Mouse (Mus musculus) natural killer cell, adult 2 months (primary cell): ENCODE results near the gene P2rx3.

Experiments used
- DNase-seq, 2 experiments: peaks; one replicate each; pipeline ENCODE4 v3.0.0; 2022; ENCODE audit warnings: low spot score in 2 of 2

P2rx3 gene

DNA sequence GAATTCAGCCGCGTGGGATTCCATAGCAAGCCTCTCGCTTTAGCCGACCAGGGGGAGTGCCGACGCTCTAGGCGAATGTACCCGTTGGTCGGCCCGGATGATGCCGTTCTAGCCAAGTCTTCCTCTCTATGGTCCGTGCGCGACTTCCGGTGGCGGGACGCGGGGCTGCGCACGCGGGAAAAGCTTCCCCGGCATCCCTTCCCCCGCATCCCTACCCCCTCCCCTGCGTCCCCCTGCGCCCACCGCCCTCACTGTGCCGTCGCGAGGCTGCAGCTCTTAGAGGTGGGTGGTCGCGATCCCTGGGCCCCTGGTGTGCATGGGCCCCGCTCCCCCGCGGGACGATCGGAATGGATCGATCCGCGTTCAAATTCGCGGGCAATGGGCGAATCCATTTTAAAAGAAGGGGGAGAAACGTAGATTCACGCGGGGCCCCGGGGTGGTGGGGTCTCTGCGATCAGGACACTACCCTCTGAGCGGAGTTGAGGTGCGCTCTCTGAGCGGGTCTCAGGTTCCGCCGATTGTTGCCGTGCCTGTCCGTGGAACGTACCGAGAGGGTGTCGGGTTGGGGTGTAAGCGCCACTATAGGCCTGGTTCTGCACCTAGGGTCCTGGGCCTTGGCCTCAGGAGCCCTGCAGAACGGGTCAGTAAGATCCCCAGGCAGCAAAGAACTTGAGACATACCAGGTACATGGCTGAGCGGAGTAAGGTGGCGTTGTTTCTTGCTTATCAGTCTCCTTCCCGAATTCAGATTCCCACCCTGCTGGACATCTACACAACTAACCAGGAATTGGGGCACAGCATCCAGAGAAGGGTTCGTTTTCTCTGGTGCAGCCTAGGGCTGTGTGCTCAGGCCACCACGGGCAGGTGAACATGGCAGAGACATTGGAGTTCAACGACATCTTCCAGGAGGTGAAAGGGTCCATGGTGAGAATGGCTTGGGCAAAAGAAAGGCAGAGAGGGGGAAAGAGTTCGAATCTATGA lies at the start of gene P2rx3, which contains the start of gene Ssrp1:
P2rx3 (minus strand) TSS at position 416 of the 980 bp plus-strand sequence.
Ssrp1 (plus strand) TSS at position 188 of the 980 bp plus-strand sequence.
- peak; percentile 85 to 91 for DNase-seq

DNA sequence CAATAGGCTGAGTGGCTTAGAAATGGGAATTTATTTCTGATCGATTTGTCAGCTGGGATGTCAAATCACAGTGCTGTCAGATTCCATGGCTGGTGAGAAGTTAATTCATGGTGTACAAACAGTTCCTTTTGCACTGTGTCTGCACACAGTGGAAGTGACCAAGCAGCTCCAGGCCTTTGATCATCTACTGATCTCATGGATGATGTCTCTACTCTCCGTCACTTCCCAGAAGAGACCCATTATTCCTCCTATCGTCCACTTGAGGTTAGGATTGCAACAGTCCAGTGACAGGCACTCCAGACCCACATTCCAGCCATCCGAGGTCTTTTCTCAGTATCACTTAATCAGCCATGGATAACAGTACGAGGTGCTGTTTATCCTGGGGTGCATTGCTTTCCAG lies 36.5 kb upstream of the P2rx3 start:
- DNase-seq: no peak

DNA sequence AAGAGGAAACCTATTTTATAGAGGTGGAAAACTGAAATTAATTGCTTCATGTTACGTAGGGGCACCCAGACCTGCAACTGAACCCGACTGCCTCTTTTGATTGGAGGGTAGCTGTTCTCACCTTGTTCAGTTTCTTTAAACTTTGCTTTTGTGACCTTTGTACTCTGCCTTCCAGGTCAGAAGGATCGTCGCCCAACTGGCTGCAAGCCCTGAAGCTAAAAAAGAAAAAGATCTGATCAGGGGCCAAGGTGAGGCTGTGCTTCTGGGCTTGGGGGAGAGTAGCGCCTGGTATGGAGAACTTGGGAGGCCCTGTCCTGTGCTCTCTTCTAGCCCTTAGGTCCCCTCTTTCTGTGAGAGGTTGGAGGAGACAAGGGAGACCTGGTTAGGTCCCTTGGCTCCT lies 34.7 kb upstream of the P2rx3 start:
- no peak for DNase-seq

DNA sequence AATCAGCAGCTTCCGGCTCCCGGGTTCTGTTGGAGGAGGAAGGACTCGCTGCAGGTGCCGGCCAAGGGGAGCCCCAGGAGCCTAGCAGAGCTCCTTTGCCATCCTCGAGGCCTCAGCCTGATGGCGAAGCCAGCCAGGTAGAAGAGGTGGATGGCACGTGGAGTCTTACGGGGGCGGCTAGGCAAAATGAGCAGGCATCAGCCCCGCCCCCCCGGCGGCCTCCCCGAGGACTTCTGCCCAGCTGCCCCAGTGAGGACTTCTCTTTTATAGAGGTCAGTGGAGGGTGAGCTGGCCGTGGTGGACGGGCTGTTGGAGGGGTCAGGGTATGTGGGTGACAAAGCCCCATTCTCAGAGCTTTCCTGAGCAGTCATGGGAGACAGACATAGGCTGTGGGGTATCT lies 32.8 kb upstream of the P2rx3 start:
- no peak for DNase-seq

DNA sequence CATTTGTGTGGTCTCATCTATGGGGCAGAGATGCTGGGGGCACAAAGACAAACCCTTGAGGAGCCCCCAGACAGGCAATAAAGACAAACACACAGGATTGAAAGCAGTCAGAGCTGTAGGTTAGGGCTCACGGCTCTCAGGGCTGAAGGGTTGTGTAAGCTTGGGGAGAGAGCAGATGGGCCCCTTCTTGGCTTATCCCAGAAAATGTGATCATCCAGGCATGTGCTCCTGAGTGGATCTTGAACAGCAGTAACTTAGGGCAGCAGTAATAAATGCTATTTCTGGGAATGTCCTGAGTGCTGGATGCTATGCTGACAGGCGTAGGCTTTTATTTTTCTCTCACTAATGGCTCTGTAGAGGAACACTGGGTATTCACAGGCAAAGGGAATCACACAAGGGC lies 31.4 kb upstream of the P2rx3 start:
- DNase-seq: no peak

DNA sequence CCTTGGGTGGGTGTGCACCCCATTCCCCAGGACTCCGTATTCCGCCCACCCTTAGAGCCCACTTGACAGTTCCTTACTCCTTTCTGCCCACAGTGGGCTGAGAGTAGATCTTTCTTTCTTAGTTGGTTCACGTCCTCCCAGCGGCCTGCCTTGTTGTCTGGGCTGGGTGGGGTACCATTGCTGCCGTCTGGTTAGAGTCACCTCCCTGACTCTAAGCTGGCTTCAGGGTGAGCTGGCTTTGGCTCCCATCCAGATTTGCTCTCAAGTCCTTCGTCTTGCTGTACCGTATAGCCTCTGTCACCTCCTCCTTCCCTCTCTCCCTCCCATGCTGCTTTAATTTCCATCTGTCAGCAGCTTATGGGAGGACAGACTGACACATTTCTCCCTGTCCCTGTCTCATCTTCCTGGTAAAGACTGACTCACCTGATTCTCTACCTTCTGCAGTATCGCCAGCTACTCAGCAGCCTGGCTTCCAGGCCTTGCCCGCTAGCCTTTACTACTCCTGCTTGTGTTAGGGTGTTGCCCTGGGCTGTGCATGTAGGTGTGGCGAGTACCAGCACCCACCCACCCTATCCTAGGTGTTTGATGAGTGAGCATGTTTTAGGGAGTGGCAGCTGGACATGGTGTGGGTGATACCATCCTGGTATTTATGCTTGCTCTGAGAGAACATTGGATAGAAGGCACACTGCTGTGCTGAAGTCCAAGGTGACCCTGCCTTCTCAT lies 30.8 kb upstream of the P2rx3 start:
- no peak for DNase-seq

DNA sequence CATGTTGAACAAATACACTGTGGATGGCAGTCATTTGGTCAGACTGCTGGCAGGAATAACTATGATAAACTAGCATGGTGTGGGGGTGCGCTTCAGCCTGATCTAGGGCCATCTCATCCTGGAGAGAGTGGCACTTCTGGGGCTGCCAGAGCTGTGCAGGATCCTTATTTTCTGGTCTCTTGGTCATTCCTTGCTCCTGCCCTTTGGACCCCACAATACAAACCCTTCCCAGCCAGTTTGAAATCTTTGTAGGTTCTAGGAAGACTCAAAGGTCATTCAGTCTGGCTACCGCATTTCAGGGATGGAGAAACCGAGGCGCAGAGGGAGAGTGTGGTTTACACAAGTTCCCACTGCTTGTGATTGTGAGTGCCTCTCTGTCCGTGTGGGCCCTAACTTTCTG lies 29.7 kb upstream of the P2rx3 start:
- DNase-seq: no peak

DNA sequence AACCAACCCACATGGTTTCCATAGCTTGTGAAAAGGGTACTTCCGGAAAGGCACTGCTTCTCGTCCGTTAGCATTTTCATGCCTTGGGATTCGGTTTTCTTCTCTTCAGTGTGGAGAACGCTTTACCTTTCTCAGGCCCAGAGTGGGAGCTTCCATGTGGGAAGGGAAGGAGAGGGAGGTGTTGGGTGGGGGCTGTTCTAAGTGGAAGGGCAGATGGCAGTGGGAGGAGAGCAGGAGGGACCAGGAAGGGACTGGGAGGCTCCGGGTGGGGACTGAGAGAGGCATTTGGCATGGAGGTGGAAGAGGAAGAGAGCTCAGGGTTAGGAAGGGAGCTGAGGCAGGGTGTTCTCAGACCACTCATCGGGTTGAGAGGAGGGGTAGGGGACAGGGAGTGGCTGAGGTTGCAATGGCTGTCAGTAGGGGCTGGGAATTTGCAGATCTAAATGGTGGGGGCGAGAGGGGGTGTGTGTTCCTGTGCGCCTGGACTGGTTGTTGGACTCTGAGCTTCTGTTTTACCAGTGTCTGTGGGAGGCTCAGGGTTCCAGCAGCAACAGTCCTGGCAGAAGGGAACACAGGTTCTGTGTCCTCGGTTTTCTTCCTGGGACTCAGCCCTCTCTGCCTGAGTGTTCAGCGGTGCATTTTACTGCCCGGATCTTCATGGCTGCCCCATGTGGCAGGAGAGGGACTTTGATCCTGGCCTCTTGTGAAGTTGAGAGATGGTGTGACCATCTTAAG lies 28.0 kb upstream of the P2rx3 start:
- DNase-seq: no peak

DNA sequence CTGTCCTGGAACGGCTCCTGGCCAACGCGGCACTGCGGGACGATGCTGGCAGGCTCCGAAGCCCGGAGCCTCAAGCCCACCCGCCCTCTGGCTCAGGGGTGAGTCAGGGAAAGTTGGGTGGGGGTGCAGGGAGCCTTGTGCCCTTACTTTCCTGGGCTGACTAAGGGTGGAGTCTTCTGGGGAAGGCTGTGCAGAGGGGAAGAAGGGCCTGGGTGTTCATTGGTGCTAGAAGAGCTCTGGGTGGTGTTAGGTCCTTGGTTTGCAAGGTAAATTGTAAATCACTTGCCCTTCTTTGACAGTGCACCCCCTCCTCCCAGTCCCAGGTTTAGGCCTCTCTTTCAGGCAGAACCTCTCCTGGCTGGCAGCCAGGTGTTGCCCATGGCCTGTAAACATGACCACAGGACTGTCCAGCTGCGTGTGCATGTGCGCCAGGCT lies 23.9 kb upstream of the P2rx3 start:
- DNase-seq: no peak

DNA sequence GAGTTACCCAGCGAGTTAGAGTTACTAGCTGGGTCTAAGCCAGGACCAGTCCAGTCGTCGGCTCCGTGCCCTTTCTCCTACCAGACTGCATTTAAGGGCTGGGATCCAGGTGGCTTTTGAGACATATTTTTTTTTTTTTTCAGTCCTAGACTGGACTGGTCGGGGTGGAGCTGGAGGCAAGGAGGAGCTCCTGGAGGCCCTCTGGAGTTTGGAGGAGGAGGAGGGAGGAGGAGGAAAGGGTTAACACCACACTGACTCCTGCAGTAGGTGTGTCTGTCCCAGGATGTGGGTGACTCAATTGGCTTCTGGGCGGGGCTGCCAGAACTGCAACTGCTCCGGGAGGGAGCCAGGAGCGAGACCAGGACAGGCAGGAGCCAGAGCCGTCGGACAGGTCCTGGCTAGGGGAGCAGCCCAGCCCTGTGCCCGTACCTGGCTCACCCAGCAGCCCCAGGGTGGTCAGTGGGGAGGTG lies 23.4 kb upstream of the P2rx3 start:
- no peak for DNase-seq

DNA sequence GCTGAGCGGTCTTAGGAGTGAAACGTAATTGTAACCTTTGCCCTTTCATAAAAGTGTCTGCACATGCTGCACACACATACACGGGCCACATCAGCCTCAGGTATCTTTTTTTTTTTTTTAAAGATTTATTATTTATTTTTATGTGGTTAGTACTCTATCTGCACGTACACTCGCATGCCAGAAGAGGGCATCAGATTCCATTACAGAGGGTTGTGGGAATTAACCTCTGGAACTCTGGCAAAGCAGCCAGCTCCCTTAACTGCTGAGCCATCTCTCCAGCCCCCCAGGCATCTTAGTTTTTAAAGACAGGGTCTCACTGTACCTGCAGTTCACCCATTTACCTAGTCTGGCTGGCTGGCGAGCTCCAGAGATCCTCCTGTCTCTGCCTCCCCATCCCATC lies 22.4 kb upstream of the P2rx3 start:
- no peak for DNase-seq

DNA sequence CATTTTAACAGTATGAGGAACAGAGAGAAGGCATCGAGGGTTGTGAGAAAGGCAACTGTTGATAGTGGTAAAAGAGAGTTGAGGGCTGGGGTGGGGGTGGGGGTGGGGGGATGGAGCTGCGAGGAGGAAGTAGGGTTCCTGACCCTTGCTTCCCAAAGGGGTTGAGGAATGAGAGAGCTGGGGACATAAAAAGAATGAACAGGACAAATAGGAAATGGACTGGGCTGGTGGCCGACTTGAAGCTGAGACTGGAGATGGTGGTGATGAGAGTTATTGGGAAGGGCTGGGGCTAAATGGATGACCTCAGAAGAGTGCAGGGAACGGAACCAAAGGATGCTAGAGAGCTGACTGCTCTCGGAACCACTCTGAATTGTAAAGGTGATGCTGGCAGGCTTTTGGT lies 19.4 kb upstream of the P2rx3 start:
- no peak for DNase-seq

DNA sequence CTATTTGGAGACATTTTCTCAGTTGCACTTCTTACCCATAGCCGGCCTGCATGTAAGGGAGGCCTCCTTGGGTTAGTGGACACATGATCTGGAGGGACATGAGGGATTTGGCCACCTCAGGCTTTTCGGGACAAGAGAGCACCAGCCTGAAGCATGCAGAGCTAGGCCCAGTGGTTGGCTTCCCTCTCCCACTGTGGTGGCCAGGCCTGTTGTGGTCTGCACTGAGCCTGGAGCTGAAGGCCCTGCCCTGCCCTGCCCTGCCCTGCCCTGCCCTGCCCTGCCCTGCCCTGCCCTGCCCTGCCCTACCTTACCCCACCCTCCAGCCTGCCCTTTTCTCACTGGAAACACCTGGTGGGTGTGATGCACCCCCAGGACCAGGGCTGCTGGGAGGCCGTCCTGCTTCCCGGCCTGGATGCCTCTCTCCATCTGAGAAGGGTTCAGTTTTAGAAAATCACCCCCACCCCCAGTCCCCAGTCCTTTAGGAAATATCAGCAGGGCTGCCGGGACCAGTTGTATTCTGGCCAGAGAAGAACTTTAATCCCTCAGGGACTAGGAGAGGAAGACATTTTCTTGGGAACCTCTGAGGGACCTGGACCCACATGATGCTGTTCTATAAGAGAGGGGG lies 16.0 kb upstream of the P2rx3 start:
- no peak for DNase-seq

DNA sequence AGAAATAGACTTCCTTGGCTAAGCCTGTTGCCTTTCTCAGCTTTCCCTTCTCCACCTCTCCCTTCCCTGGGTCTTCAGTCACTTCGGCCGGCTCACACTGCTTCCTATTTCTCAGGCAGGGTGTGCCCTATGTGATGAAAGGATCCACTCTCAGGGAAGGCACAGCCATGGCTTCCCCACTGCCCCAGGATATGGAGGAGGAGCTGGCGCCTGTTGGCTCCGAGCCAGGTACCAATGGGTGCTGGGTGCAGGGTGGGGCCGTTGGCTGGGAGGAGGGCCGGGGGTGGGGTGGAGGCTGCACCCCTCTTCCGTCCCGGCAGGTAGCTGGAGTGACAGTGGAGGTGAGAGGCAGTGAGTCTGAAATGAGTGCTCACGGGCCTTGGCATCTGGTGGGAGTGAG lies 13.5 kb upstream of the P2rx3 start:
- DNase-seq: no peak

DNA sequence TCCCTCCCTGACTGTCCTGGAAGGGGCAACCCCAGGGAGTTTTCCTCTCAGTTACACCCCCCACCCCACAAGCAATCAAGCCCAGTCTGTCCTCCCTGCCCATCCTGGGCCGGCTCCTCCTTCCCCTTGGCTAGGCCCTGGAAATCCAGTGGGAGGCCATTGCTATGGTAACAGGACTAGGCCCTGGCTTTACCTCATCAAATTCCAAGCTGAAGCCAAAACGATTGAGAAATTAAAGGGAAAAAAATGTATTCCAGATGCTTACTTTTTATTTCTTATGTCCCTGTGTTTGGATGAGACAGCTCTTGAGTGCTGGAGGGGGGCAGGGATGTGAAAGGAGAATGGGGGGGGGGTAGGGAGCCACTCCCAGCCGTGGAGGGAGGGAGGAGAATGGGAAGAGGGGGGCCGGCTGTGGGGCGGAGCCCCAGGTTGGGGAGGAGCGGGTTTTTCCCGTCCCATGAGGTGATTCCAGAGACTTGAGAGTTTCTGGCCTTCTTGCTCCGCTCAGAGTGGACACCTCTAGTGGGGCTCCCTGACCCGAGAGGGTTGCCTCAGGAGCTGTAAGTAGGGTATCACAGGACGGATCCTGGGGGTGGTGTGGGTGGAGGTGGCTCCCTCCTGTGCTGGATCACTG lies 12.9 kb upstream of the P2rx3 start:
- no peak for DNase-seq

DNA sequence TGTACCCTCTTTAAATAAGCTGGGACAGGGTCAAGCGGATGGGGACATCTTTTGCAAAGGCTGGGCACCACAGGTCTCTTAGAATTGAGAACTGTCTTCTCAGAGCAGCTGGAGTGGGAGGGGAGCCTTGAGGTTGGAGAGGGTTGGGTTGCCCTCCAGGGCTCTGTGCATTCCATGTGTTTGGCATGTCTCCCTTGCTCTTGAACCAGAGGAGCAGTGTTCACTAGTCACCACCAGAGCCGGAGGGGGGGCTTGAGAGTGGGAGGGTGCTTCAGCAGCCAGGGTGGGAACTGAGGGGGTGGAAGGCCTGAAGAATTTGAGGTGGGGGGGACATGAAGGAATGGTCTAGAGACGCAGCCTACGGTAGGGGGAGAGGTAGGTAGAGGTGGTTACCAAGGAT lies 12.0 kb upstream of the P2rx3 start:
- DNase-seq: no peak

DNA sequence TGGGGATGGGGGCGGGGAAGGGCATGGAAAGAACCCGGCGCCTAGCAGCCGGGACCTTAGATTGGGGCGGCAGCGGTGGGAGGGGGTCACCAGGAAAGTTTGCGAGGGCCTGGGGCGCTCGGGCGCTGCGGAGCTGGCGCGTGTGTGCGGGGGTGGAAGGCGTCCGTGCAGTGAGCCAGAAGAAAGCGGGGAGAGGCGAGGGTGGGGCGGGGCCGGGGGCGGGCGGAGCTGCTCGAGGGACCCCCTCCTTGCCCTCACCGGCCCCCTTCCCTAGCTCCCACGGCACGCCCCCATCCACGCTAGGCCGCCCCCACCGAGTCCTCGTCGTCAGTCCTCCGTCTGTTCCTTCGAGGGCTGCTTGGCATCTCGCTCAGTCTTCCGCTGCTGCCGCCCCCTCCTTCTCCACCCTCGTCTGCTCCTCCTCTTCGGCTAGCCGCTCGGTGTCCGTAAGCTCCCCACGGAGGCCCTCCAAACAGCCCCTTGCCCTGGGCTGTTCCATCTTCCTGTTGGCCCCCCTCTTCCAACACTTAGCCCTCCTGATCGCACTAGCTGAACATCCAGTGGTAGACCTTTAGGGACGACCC lies 11.0 kb upstream of the P2rx3 start:
- peak; percentile 22 to 40 for DNase-seq

DNA sequence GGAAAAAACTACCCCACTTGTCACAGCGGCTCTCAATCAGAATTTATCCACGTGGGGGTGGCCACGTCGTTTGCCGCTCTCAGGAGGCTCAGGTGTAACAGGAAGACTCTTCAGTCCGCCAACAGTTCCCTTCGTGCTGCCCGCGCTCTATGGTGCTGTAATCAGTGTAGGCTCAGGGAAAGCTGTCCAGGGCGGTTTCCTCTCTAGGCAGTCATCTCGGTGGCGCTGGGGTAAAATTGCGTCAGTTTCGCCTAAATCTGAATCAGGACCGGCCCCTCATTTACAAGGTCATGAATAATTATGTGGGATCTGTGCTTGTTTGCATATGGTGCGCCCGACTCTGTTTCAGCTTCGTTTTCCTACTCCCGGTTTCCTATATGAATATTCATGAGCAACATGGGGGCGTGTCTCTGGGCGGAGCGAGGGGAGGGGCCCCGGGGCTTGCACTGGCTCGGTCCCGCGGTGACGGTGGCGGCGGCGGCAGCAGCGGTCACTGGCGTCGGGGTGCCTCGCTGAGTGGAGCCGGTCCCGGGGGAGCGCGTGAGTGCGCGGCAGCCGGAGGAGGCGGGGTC lies 10.4 kb upstream of the P2rx3 start, which contains the start of gene Tnks1bp1:
Tnks1bp1 (plus strand) TSS at position 427 of the 572 bp plus-strand sequence.
- DNase-seq: peak; percentile 93 to 97

DNA sequence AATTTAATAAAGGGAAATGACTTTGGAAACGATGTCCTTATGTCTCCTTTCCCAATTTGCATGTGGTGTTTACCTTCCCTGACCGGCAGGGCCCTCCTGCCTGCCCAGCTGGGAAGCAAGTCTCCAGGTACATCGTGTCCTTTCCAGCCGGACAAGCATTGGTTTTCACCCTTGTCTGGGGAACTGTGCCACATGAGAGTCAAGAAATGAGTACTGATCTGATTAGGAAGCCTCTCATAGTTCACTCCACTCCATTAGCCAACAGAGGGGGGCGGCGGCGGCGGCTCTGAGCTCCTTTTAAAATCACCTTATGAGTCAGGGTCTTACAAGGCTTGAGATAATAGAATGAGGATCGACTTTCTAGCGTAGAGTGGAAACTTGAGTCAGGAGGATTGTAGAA lies 9.8 kb upstream of the P2rx3 start:
- DNase-seq: no peak

DNA sequence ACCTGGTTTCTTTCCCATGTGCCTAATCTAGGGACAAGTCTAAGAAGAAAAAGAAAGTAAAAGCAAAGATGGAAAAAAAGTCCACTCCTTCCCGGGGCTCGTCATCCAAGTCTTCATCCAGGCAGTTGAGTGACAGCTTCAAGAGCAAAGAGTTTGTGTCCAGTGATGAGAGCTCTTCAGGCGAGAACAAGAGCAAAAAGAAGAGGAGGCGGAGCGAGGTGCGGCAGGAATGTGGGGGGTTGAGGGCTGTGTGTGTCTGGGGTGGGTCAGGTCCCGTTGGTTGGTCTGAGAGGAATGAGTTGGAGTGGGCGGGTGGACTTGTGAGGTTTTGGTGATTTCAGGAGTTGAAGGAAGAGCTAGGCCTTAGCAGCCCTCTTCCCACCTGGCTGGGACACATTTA lies 9.0 kb upstream of the P2rx3 start:
- no peak for DNase-seq
